Mouse (Mus musculus): ENCODE measurements around the gene Odf3l2. TPM values are rescaled to one million over a fixed set of nuclear protein-coding genes. Genes with fewer than 3 reads are reported as not detected.
A peak's percentile ranks its signal among the peaks of the same experiment; 100 is the strongest.

Gene Odf3l2
- total RNA-seq, 2 experiments from 2014 or later, result 0.52 to 0.53 TPM

- no peak for DNase-seq (ENCODE audit: low spot score in 2 of 2)
Observed at GRCm38 (mm10) chr10:79671396-79672087, 26.0 kb upstream of the Odf3l2 start.

GRCm38 (mm10) chr10:79670071-79670888, 24.7 kb upstream of the Odf3l2 start:
- no peak for DNase-seq (ENCODE audit: low spot score in 2 of 2)

GRCm38 (mm10) chr10:79669576-79670057, 24.1 kb upstream of the Odf3l2 start:
- DNase-seq (ENCODE audit: low spot score in 2 of 2), result peak; percentile 81 to 85

- DNase-seq (ENCODE audit: low spot score in 2 of 2), result peak; percentile 95 to 97
Observed at GRCm38 (mm10) chr10:79668771-79669575, 23.4 kb upstream of the Odf3l2 start, which contains the start of gene Tpgs1. Gene Tpgs1 (plus strand): TSS chr10:79669369.

DNA sequence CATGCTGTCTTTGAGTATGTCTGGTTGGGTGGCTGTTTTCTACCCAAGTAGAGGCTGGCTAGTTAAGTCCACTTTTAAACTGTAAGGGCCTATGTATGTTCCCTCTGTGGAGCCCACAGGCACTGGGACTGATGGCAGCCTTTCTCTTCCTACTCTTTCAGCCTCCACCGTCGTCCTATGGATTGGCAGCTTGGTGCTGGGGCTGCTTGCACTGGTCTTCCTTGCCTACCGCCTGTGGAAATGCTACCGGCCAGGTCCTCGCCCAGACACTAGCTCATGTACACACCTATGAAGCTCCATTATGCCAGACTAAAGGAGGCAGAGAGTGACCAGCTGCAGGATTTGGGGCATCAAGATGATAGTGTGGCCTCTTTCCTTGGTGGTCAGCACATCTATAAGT, 22.5 kb upstream of the Odf3l2 start:
- no peak for DNase-seq (ENCODE audit: low spot score in 2 of 2)

DNA sequence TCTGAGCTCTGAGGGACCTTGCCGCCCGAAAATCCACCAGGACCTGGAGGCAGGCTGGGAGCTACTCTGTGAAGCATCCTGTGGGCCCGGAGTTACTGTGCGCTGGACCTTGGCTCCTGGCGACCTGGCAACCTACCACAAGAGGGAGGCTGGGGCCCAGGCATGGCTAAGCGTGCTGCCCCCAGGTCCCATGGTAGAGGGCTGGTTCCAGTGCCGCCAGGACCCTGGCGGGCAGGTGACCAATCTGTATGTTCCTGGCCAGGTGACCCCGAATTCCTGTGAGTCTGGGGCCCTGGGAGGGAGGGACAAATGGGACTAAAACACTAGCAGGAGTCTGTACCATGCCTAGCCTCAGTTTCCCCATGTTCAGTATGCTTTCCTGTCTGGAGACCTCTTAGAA, 21.0 kb upstream of the Odf3l2 start:
- DNase-seq (ENCODE audit: low spot score in 2 of 2), result no peak

- no peak for DNase-seq (ENCODE audit: low spot score in 2 of 2)
Observed at GRCm38 (mm10) chr10:79665051-79665450, 19.5 kb upstream of the Odf3l2 start.

DNA sequence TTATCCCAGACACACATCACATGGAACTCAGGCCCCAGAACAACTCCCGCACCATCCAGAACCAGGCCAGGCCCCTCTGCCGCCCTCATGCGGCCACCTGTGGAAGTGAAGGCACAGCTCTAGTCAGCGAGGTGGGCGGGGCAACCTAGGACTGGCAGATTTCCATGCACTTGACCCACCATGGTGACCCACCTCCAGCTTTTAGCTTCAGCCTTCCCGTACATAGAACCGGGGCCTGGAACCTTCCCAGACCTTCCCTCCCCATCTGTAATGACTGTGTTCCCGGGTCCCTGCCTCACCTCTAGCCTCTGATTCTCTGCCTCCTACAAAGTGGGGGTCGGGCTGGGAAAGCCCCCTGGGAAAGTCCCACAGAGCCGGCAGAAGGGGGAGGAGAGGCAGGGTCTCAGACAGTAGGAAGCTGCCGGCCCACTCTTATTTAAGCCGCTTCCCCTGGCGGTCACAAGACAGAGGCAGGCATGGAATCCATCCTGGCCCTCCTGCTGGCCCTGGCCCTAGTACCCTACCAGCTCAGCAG, 18.7 kb upstream of the Odf3l2 start, which contains the start of gene Madcam1:
TSS of gene Madcam1 (plus strand) at position 429 of the 535 bp plus-strand sequence.
- DNase-seq (ENCODE audit: low spot score in 2 of 2), result peak in 1 of 2 experiments; percentile 56

DNA sequence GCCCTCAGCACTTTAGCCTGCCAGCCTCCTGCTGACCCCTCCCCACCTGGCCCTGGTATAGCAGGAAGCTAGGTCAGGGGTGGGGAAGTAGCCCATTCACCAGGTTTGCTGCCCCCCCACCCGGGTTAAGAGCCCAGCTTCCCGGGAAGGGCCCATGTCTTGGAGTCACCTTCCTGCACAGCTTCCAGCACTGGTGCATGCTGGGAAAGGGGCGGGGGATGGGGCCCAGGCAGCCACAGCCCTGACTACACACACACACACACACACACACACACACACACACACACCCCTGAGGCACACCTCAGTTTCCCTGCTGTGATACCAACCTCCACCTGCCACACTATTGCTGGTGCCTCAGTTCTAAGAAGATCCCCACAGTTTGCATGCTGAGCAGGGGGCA, 16.3 kb upstream of the Odf3l2 start:
- DNase-seq (ENCODE audit: low spot score in 2 of 2), result no peak

DNA sequence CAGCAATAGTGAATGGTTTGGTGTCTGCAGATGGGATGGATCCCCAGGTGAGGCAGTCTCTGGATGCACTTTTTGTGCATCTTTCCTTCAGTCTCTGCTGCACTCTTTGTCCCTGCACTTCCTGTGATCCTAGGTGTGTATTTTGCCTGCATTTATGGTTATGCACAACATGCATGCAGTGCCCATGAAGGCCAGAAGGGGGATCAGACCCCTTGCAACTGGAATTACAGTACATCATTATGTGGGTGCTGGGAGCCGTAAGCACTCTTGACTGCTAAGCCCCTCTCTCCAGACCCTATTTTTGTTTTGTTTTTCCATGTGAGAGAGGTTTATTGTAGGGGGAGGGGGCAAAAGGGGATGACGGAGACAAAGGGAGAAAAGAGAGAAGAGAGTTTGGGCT, 14.8 kb upstream of the Odf3l2 start:
- DNase-seq (ENCODE audit: low spot score in 2 of 2), result no peak

- DNase-seq (ENCODE audit: low spot score in 2 of 2), result no peak
Observed at GRCm38 (mm10) chr10:79658829-79659228, 13.3 kb upstream of the Odf3l2 start.

DNA sequence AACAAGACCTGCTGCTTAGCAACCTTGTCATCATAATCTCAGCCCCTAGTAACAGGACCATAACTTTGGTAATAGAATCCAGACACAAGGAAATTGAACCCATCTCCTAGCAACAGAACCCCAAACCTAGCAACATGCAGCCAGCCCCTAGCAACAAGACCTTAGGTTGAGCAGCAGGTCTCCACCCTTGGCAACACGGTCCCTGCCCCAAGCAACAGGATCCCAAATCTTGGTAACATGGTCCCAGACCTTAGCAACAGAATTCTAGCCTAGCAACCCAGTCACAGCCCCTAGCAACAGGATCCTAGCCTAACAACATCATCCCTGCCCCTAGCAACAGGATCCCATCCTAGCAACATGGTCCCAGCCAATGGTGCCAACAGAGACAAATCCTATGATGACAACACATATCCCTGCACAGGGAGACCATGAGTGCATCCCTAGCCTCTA, 9.4 kb upstream of the Odf3l2 start:
- DNase-seq (ENCODE audit: low spot score in 2 of 2), result peak; percentile 72 to 74

- no peak for DNase-seq (ENCODE audit: low spot score in 2 of 2)
Observed at GRCm38 (mm10) chr10:79652789-79653188, 7.3 kb upstream of the Odf3l2 start.

DNA sequence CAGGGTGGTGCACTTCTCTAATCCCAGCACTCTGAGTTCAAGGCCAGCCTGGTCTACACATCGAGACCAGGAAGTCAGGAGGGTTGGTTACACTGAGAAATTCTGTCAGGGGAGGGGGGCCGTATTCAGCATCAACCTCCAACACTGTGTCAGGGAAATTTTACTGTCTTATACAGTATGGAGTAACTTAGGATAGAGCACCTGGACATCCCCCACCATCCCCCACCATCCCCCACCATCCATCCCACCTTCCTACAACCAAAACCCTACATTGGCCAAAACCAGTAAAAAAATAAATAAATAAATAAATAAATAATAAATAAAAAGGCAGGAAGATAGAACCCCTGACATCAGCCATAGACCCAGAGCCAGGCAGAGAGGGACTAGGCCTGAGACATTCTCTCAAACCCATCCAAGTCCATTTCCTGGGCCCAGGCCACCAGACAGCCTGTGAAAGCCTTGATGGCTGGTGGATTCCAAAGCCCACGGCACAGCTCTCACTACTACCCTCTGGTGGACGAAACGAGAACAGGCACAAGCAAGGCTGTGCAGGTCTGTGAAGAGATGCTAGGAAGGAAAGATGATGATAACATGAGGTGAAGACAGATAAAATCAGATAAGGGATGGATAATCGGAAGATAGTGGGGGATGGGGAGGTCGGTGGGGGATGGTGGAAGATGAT, 3.7 kb upstream of the Odf3l2 start:
- peak; percentile 76 to 88 for DNase-seq (ENCODE audit: low spot score in 2 of 2)

GRCm38 (mm10) chr10:79638486-79639204, 6.9 kb downstream of the Odf3l2 start:
- DNase-seq (ENCODE audit: low spot score in 2 of 2), result no peak

GRCm38 (mm10) chr10:79637128-79638110, 8.1 kb downstream of the Odf3l2 start, which contains the start of gene Shc2:
Gene Shc2 (minus strand): TSS chr10:79637918.
- DNase-seq (ENCODE audit: low spot score in 2 of 2), result peak; percentile 82 to 86

DNA sequence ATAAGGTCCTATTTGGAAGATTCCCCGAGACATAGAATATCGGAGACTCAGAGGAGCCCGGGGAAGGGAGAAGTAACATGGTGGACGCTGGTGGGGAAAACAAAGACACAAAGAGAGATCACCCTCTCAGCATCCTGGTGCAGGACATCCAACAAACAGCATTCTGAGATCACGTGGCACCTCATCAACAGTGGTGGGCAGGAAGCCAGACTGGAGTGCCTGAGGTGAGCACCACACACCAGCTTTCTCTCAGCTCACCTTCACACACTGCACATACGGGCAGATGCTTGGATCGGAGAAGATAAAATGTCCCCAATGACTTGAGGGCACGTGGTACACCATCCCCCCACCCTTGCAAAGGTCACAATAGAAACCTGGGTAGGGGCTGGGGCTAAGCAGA, 9.3 kb downstream of the Odf3l2 start:
- no peak for DNase-seq (ENCODE audit: low spot score in 2 of 2)

- no peak for DNase-seq (ENCODE audit: low spot score in 2 of 2)
Observed at GRCm38 (mm10) chr10:79633006-79633777, 12.3 kb downstream of the Odf3l2 start.
